Mouse (Mus musculus) cerebellum, postnatal 25 days (tissue): Measurements from ENCODE around the gene Camta1.
A peak's percentile ranks its signal among the peaks of the same experiment; 100 is the strongest.

Experiments used
- DNase-seq, 2 experiments: peaks; one replicate each; pipeline ENCODE4 v3.0.0; 2021; ENCODE audit warnings: mixed read lengths in 2 of 2

The Camta1 gene

GRCm38 (mm10) chr4:151195126-151195525 lies 666.5 kb downstream of the Camta1 start:
- peak in 1 of 2 experiments; percentile 37 for DNase-seq

- DNase-seq = peak; percentile 41 to 59
These were observed 667.0 kb downstream of the Camta1 start for GRCm38 (mm10) chr4:151194715-151195097.

- no peak for DNase-seq
These were observed 667.5 kb downstream of the Camta1 start for GRCm38 (mm10) chr4:151194030-151194714.

- DNase-seq = no peak
These were observed 675.2 kb downstream of the Camta1 start for GRCm38 (mm10) chr4:151186447-151186846.

- no peak for DNase-seq
These were observed 675.9 kb downstream of the Camta1 start for GRCm38 (mm10) chr4:151185750-151186149.

- DNase-seq = no peak
These were observed 681.2 kb downstream of the Camta1 start for GRCm38 (mm10) chr4:151180394-151180902.

- DNase-seq = no peak
These were observed 682.0 kb downstream of the Camta1 start for GRCm38 (mm10) chr4:151179639-151180038.

- peak in 1 of 2 experiments; percentile 66 for DNase-seq
These were observed 682.7 kb downstream of the Camta1 start for GRCm38 (mm10) chr4:151178970-151179378.

- no peak for DNase-seq
These were observed 689.1 kb downstream of the Camta1 start for GRCm38 (mm10) chr4:151172526-151172925.

GRCm38 (mm10) chr4:151171117-151171516 lies 690.6 kb downstream of the Camta1 start:
- DNase-seq = no peak

GRCm38 (mm10) chr4:151170658-151171057 lies 691.0 kb downstream of the Camta1 start:
- DNase-seq = no peak

- DNase-seq = no peak
These were observed 694.7 kb downstream of the Camta1 start for GRCm38 (mm10) chr4:151166969-151167368.

GRCm38 (mm10) chr4:151165539-151165938 lies 696.1 kb downstream of the Camta1 start:
- peak; percentile 99 for DNase-seq

- no peak for DNase-seq
These were observed 697.4 kb downstream of the Camta1 start for GRCm38 (mm10) chr4:151164309-151164708.

- no peak for DNase-seq
These were observed 699.8 kb downstream of the Camta1 start for GRCm38 (mm10) chr4:151161869-151162268.

- peak in 1 of 2 experiments; percentile 48 for DNase-seq
These were observed 700.7 kb downstream of the Camta1 start for GRCm38 (mm10) chr4:151160932-151161331.

GRCm38 (mm10) chr4:151160476-151160875 lies 701.2 kb downstream of the Camta1 start:
- peak in 1 of 2 experiments; percentile 46 for DNase-seq

GRCm38 (mm10) chr4:151158250-151158649 lies 703.4 kb downstream of the Camta1 start:
- no peak for DNase-seq

GRCm38 (mm10) chr4:151156904-151157303 lies 704.8 kb downstream of the Camta1 start:
- peak; percentile 94 to 97 for DNase-seq

GRCm38 (mm10) chr4:151155587-151155986 lies 706.1 kb downstream of the Camta1 start:
- DNase-seq = peak in 1 of 2 experiments; percentile 63

GRCm38 (mm10) chr4:151154306-151154705 lies 707.4 kb downstream of the Camta1 start:
- DNase-seq = no peak

- no peak for DNase-seq
These were observed 709.7 kb downstream of the Camta1 start for GRCm38 (mm10) chr4:151152010-151152409.

GRCm38 (mm10) chr4:151150842-151151241 lies 710.8 kb downstream of the Camta1 start:
- no peak for DNase-seq

- no peak for DNase-seq
These were observed 711.6 kb downstream of the Camta1 start for GRCm38 (mm10) chr4:151150115-151150514.

- no peak for DNase-seq
These were observed 714.1 kb downstream of the Camta1 start for GRCm38 (mm10) chr4:151147541-151147940.
